Mouse (Mus musculus) adrenal gland, adult 18-20 months (tissue): ENCODE measurements around the gene Gm21256. TPM values are rescaled to one million over a fixed set of nuclear protein-coding genes. Genes with fewer than 3 reads are reported as not detected.
"Not testable (repeated sequence)": the region's sequence is repeated elsewhere in the genome, so short reads cannot be mapped to it uniquely, and the experiment has no call there.

Experiments used
- DNase-seq, 2 experiments: peaks; one replicate each; pipeline ENCODE4 v3.0.0; 2021 to 2022; ENCODE audit warnings: low spot score in 2 of 2
- long read RNA-seq, 2 experiments: library from polyadenylated mRNA; stranded (forward); transcript quantifications; one replicate each; pipeline ENCODE4 v2.0.0; 2021
- total RNA-seq, 2 experiments: library from RNA; stranded (reverse); gene quantifications; 1 replicate in 1 of 2; 2 replicates in 1 of 2; pipeline ENCODE4 v1.2.3; 2021

The Gm21256 gene
- total RNA-seq = not detected
- long read RNA-seq, experiment 1 = 0 reads
- long read RNA-seq, experiment 2 = 0 reads

DNA sequence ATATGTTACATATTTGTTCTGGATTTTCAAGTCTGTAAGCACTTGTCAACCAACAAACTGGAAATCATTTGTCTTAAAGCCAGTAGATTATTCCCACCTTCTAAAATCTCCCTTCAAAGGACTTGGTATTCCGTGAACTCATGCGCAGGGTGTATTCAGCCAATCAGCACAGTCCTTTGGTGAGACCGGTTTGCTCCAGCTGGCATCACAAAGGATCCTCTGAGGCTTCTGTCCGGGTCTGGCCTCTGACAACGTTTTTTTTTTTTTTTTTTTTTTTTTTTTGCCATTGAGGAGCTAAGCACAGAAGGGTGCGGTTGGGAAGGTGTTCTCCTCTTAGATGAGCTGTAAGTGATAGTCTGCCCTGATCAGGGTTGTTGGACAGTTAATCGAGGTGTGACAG lies at the start of gene Gm21256:
Gm21256 (plus strand) TSS at position 301 of the 400 bp plus-strand sequence.
- DNase-seq = not testable (repeated sequence)

Other genes with a start within 250 kb of the Gm21256 start
- not detected for gene Gm21170, start 240.1 kb downstream of the Gm21256 start, total RNA-seq